Mouse (Mus musculus): Measurements from ENCODE around the gene S100a13. TPM values are rescaled to one million over a fixed set of nuclear protein-coding genes. Genes with fewer than 3 reads are reported as not detected.

The S100a13 gene
- 120 and 139 TPM in 2 replicates for polyA plus RNA-seq (2012; ENCODE audit: insufficient read depth, insufficient read length, missing spikeins)

- TF ChIP-seq POLR2A (IDR thresholded peaks at IDR 0.05; ENCODE audit: borderline replicate concordance, low read depth, low read length) (no peak), CTCF (IDR thresholded peaks at IDR 0.05; ENCODE audit: low read depth, low read length) (no peak)
- Histone ChIP-seq H3K27ac (ENCODE audit: insufficient read depth, low read depth, low read length) (peak within 1 kb of the TSS; percentile 23), H3K4me1 (ENCODE audit: control insufficient read depth, insufficient read depth, low read length) (peaks cover 38% of the 10 kb centered on the region)
These were observed at the start of gene S100a13, which contains the start of gene S100a1 for GRCm38 (mm10) chr3:90513796-90514590. Gene S100a13, plus strand, starts transcription at chr3:90514435. Gene S100a1, minus strand, starts transcription at chr3:90514392.

DNA sequence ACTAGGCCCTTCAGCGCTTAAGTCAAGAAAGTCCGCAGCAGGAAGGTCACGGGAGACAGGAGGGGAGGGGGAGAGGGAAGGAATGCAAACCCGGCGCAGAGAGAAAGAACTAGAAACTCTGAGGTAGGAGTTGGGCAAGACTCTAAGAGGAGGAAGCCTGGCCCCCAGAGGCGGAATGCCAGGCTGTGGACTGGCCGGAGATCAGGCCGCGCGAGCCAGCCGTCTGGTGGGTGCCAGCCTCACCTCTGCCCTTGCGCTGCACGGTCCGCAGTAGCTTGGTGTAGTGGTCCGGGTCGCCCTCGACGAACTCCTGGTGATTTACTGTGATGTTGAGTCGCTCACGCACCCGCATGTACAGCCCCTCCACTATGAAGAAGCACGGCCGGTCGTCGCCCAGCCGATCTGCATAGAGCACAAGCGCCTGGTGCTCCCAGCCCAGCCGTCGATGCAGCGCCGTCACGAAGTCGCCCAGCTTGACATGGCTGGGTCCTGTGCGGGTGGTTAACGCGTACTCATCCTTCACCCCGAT lies 49.6 kb upstream of the S100a13 start:
- Histone ChIP-seq H3K4me3 (ENCODE audit: insufficient read depth, low read length) (peak overlapping the region; percentile 57), H3K4me1 (ENCODE audit: control insufficient read depth, insufficient read depth, low read length) (peaks cover 10% of the 10 kb centered on the region), H3K27ac (ENCODE audit: insufficient read depth, low read depth, low read length) (no peak overlapping the region)
- TF ChIP-seq POLR2A (IDR thresholded peaks at IDR 0.05; ENCODE audit: borderline replicate concordance, low read depth, low read length) (no peak), CTCF (IDR thresholded peaks at IDR 0.05; ENCODE audit: low read depth, low read length) (no peak)

More at GRCm38 (mm10) chr3:90513796-90514590, at the start of gene S100a13, which contains the start of gene S100a1:
- peak within 1 kb of the TSS; percentile 71 for H3K4me3 ChIP-seq (ENCODE audit: insufficient read depth, low read length)

- Histone ChIP-seq H3K27ac (ENCODE audit: insufficient read depth, low read depth, low read length) (no peak overlapping the region), H3K4me1 (ENCODE audit: control insufficient read depth, insufficient read depth, low read length) (peaks cover 5% of the 10 kb centered on the region), H3K4me3 (ENCODE audit: insufficient read depth, low read length) (peak overlapping the region; percentile 57)
- TF ChIP-seq CTCF (IDR thresholded peaks at IDR 0.05; ENCODE audit: low read depth, low read length) (no peak), POLR2A (IDR thresholded peaks at IDR 0.05; ENCODE audit: borderline replicate concordance, low read depth, low read length) (no peak)
These were observed 49.1 kb upstream of the S100a13 start for GRCm38 (mm10) chr3:90465081-90465685.

DNA sequence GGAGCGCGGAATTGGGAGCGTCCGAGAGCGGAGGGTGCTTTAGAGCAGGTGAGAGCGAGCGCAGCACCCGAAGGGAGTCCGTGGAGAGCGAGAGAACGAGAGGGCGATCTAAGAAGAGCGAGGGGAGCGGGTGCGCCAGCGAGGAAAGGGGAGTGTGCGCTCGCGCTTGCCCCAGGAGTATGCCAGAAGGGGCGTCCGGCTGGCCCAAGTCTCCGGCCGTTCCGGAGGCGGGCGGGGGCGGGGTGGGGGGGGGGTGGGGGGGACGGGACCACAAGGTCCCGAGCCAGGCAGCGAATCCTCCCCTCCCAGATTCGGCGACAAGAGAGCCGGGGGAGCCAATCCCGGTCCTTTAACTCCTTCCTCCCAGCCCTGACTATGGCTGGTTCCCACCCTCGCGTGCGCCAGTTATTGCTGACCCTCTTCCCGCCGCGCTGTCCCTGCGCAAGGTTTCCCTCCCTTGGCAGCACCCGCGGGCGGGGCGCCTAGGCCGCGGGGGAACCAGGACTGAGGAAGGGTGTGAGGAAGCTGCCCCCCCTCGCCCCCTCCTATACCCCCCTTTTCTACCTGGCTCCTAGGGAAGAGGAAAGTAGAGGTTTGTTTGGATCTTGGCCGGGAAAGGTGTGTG lies 48.4 kb upstream of the S100a13 start, which contains the start of gene Npr1:
TSS of gene Npr1 (minus strand) at position 181 of the 625 bp plus-strand sequence.
- peak within 1 kb of the TSS; percentile 57 for H3K4me3 ChIP-seq (ENCODE audit: insufficient read depth, low read length)
- H3K27ac ChIP-seq (ENCODE audit: insufficient read depth, low read depth, low read length) = no peak within 1 kb of the TSS

GRCm38 (mm10) chr3:90466311-90466766 lies 47.9 kb upstream of the S100a13 start:
- no peaks in the 10 kb centered on the region for H3K4me1 ChIP-seq (ENCODE audit: control insufficient read depth, insufficient read depth, low read length)
- no peak overlapping the region for H3K27ac ChIP-seq (ENCODE audit: insufficient read depth, low read depth, low read length)
- TF ChIP-seq CTCF (IDR thresholded peaks at IDR 0.05; ENCODE audit: low read depth, low read length) (0 out of 2 replicates have a peak, but pooled peaks have one; percentile 27), POLR2A (IDR thresholded peaks at IDR 0.05; ENCODE audit: borderline replicate concordance, low read depth, low read length) (no peak)
- peak overlapping the region; percentile 34 for H3K4me3 ChIP-seq (ENCODE audit: insufficient read depth, low read length)

More for the DNA sequence above, 48.4 kb upstream of the S100a13 start, which contains the start of gene Npr1:
- no peak for TF ChIP-seq CTCF (IDR thresholded peaks at IDR 0.05; ENCODE audit: low read depth, low read length)
- no peaks in the 10 kb centered on the region for H3K4me1 ChIP-seq (ENCODE audit: control insufficient read depth, insufficient read depth, low read length)

DNA sequence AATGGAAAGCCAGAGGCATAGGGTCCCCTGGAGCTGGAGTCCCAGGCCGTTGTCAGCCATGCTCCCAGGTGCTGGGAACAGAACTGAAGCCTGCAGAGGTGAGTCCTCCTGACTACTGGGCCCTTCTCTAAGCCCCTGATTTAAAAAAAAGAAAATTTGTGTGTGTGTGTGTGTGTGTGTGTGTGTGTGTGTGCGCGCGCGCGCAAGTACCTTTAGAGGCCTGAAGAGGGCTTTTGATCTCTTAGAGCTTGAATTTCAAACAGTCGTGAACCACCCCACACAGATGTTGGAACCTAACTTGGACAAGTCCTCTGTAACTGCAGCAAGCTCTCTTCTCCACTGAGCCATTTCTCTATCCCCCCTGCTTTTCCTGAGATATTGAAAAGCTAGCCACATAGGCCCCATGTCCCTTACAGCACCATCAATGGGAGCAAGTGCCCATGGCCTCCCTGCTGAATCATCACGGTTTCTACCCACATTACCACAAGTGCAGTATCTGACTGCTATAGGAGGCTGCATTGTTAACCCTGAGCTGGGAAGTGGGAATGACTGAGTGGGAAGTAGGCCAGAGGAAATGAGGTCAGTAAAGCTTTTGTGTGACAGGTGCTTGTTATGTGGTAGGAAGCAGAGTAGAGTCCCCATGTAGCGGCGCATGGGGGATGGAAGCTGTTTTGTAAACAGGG lies 46.5 kb upstream of the S100a13 start:
- Histone ChIP-seq H3K4me3 (ENCODE audit: insufficient read depth, low read length) (no peak overlapping the region), H3K4me1 (ENCODE audit: control insufficient read depth, insufficient read depth, low read length) (peaks cover 3% of the 10 kb centered on the region), H3K27ac (ENCODE audit: insufficient read depth, low read depth, low read length) (no peak overlapping the region)
- no peak for TF ChIP-seq CTCF (IDR thresholded peaks at IDR 0.05; ENCODE audit: low read depth, low read length)

DNA sequence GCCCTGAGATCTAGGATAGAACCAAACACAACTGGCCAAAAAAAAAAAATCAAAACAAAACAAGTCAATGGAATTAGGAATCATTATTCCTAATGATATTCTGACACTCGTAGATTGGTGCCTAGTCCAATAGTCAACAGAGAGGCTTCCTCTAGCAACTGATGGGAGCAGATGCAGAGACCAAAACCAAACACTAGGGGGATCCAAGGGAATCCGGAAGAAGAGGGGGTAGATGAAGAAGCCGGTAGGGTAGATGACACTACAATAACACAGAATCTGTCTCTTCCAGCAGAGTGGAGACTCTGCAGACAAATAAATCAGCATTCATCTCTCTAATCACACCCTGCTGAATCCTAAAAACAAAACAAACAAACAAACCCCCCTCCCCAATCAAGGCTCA lies 42.0 kb upstream of the S100a13 start:
- peaks cover 7% of the 10 kb centered on the region for H3K4me1 ChIP-seq (ENCODE audit: control insufficient read depth, insufficient read depth, low read length)
- H3K27ac ChIP-seq (ENCODE audit: insufficient read depth, low read depth, low read length) = no peak overlapping the region
- H3K4me3 ChIP-seq (ENCODE audit: insufficient read depth, low read length) = no peak overlapping the region
- TF ChIP-seq POLR2A (IDR thresholded peaks at IDR 0.05; ENCODE audit: borderline replicate concordance, low read depth, low read length) (no peak), CTCF (IDR thresholded peaks at IDR 0.05; ENCODE audit: low read depth, low read length) (no peak)

GRCm38 (mm10) chr3:90475151-90475830 lies 38.9 kb upstream of the S100a13 start:
- peak overlapping the region; percentile 37; the same call in 1 of the 2 replicates for H3K4me3 ChIP-seq (ENCODE audit: insufficient read depth, low read length)
- no peak for TF ChIP-seq CTCF (IDR thresholded peaks at IDR 0.05; ENCODE audit: low read depth, low read length)
- TF ChIP-seq POLR2A (IDR thresholded peaks at IDR 0.05; ENCODE audit: borderline replicate concordance, low read depth, low read length) = no peak
- no peak overlapping the region for H3K27ac ChIP-seq (ENCODE audit: insufficient read depth, low read depth, low read length)
- peaks cover 9% of the 10 kb centered on the region for H3K4me1 ChIP-seq (ENCODE audit: control insufficient read depth, insufficient read depth, low read length)
